Comparison of ENCODE assay signal across 14 mouse cellular contexts in the genomic region with DNA sequence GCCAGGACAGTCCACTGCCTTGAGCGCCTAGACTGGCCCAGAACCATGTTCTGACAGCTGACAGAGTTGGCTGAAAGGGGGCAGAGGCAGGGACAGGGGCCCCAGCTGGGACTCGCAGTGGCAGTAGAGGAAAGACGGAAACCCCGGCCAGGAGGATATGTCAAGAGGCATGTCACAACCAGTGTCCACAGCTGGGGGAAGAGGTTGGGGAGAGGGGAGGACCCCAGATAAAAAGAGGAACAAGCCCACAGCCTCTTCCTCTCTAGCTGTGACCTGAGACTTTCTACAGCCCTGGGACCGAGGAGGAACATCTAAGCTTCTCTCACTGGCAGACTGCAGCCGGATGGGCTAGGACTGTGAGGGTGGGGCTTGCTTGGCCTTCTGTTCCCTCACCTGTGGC. TPM values are rescaled to one million over a fixed set of nuclear protein-coding genes. Genes with fewer than 3 reads are reported as not detected.
DNase-seq lines count a peak whose midpoint lies in the region; ATAC-seq and TF ChIP-seq lines count a peak whose summit lies in the region.
"Had no signal": no experiment of that assay in that cellular context is flagged by ENCODE, and none has a peak within 500 bp of the region (broad histone marks: within the 10 kb centered on the region; RNA-seq: fewer than 3 reads in every experiment).

No protein-coding gene starts in this region.

- H3K9ac ChIP-seq in liver, embryonic 16.5 days (ENCODE audit: low read depth, low read length) = no peak overlapping the region
- no peak overlapping the region for H3K9ac ChIP-seq in kidney, embryonic 14.5 days (ENCODE audit: low read depth, low read length)
- H3K9ac ChIP-seq: embryonic facial prominence, embryonic 12.5 days; forebrain, embryonic 12.5 days had no signal

- peak; percentile 44; the same call in 1 of the 2 replicates for ATAC-seq in liver, embryonic 16.5 days (ENCODE audit: low read depth)
- no peak for ATAC-seq in kidney, embryonic 14.5 days (ENCODE audit: low FRiP score, low TSS enrichment)

- no peak for TF ChIP-seq POLR2A in bone marrow macrophage, adult 2 months (IDR thresholded peaks at IDR 0.05; ENCODE audit: borderline replicate concordance, low read depth, low read length)

- H3K27ac ChIP-seq in bone marrow macrophage, adult 2 months (ENCODE audit: insufficient read depth, low read depth, low read length) = peak overlapping the region; percentile 64
- peak overlapping the region; percentile 5; the same call in 1 of the 2 replicates for H3K27ac ChIP-seq in liver, embryonic 16.5 days (ENCODE audit: low read length)
- no peak overlapping the region for H3K27ac ChIP-seq in kidney, embryonic 14.5 days (ENCODE audit: low read depth, low read length)
- H3K27ac ChIP-seq: embryonic facial prominence, embryonic 12.5 days; forebrain, embryonic 12.5 days had no signal

- H3K4me3 ChIP-seq in bone marrow macrophage, adult 2 months (ENCODE audit: insufficient read depth, low read length) = no peak overlapping the region
- H3K4me3 ChIP-seq in liver, embryonic 16.5 days (ENCODE audit: low read depth, low read length) = no peak overlapping the region
- no peak overlapping the region for H3K4me3 ChIP-seq in kidney, embryonic 14.5 days (ENCODE audit: low read length)
- H3K4me3 ChIP-seq: embryonic facial prominence, embryonic 12.5 days; forebrain, embryonic 12.5 days had no signal

- no peak overlapping the region for H3K4me2 ChIP-seq in liver, embryonic 16.5 days (ENCODE audit: low read depth, low read length)
- H3K4me2 ChIP-seq in kidney, embryonic 14.5 days (replicated peaks; ENCODE audit: low read depth, low read length) = no peak overlapping the region
- H3K4me2 ChIP-seq: embryonic facial prominence, embryonic 12.5 days; forebrain, embryonic 12.5 days had no signal

- H3K36me3 ChIP-seq in liver, embryonic 16.5 days (ENCODE audit: control insufficient read depth, insufficient read depth) = no peaks in the 10 kb centered on the region
- H3K36me3 ChIP-seq in kidney, embryonic 14.5 days (ENCODE audit: control insufficient read depth, insufficient read depth, low read length) = peaks cover 48% of the 10 kb centered on the region

- WGBS in liver, embryonic 16.5 days (ENCODE audit: insufficient replicate concordance) = 31% methylated on average over 6 of the region's 6 CpGs
- WGBS in kidney, embryonic 14.5 days = 87% methylated on average over 6 of the region's 6 CpGs

- TF ChIP-seq CTCF in bone marrow macrophage, adult 2 months (IDR thresholded peaks at IDR 0.05; ENCODE audit: low read depth, low read length) = no peak

- H3K27me3 ChIP-seq in liver, embryonic 16.5 days (ENCODE audit: control insufficient read depth, insufficient read depth, low read depth, low read length) = no peaks in the 10 kb centered on the region
- no peaks in the 10 kb centered on the region for H3K27me3 ChIP-seq in kidney, embryonic 14.5 days (ENCODE audit: control insufficient read depth, insufficient read depth, low read length)
- H3K27me3 ChIP-seq: embryonic facial prominence, embryonic 12.5 days; forebrain, embryonic 12.5 days had no signal

- DNase-seq in lung, adult 18-20 months = peak; percentile 41 to 51
- DNase-seq in lung, postnatal 14 days = no peak
- DNase-seq in spleen, postnatal 36 days (ENCODE audit: low spot score in 2 of 2) = peak; percentile 80 to 82
- no peak for DNase-seq in cerebellum, adult 9-11 months
- DNase-seq: cerebellum, postnatal 14 days; gastrocnemius, postnatal 25 days; heart, postnatal 10 days; kidney, postnatal 14 days; retina, postnatal 1 day had no signal

- peaks cover 36% of the 10 kb centered on the region for H3K4me1 ChIP-seq in bone marrow macrophage, adult 2 months (ENCODE audit: control insufficient read depth, insufficient read depth, low read length)
- H3K4me1 ChIP-seq in liver, embryonic 16.5 days (ENCODE audit: control insufficient read depth, low read depth, low read length) = peaks cover 3% of the 10 kb centered on the region
- no peaks in the 10 kb centered on the region for H3K4me1 ChIP-seq in kidney, embryonic 14.5 days (ENCODE audit: control insufficient read depth, insufficient read depth, low read length)
- H3K4me1 ChIP-seq: embryonic facial prominence, embryonic 12.5 days; forebrain, embryonic 12.5 days had no signal

- no peaks in the 10 kb centered on the region for H3K9me3 ChIP-seq in liver, embryonic 16.5 days (replicated peaks; ENCODE audit: control insufficient read depth, low read length)
- H3K9me3 ChIP-seq in kidney, embryonic 14.5 days (ENCODE audit: control insufficient read depth, low read length) = no peaks in the 10 kb centered on the region
- H3K9me3 ChIP-seq: embryonic facial prominence, embryonic 12.5 days; forebrain, embryonic 12.5 days had no signal

RNA-seq across cellular contexts. Expression of gene Sgsm3, which starts 43.8 kb away (rescaled TPM):
- polyA plus RNA-seq in bone marrow macrophage, adult 2 months (2012; ENCODE audit: insufficient read depth, insufficient read length, missing spikeins) = 9.8 and 13.2 TPM in 2 replicates
- 7.9 TPM in 2 replicates for polyA plus RNA-seq in liver, embryonic 16.5 days (2015; fragmentation: Nextera tagmentation; extraction: Ambion mirVana)
- polyA plus RNA-seq in kidney, embryonic 14.5 days (2014; fragmentation: Nextera tagmentation; extraction: Ambion mirVana) = 17.2 and 17.7 TPM in 2 replicates

Comparison
In these comparisons a context has a peak if more than half of its experiments do, and no peak if none do; other contexts are left out.
1. DNase-seq: peak in lung, adult 18-20 months (2 of 2) and spleen, postnatal 36 days (2 of 2); none in lung, postnatal 14 days (single experiment) and cerebellum, adult 9-11 months (single experiment).